Mouse (Mus musculus) liver, embryonic 11.5 days (tissue): ENCODE measurements at regions not wholly inside any gene's neighbourhood (a gene's known extent, or its start where the extent isn't known, plus 50 kb on each side); places are given as distances from the start of the nearest gene placed in this dataset.

ENCODE experiments used
- ATAC-seq: fragments of 200-750 bp; cut with Nextera tagmentation; replicated peaks from 2 replicates; pipeline ENCODE4 v1.8.0; 2017; ENCODE audit warnings: moderate number of reproducible peaks, mild to moderate bottlenecking, moderate TSS enrichment, moderate library complexity; ENCODE audit not compliant: low FRiP score
- DNase-seq: peaks from one replicate; pipeline ENCODE4 v3.0.0-alpha.2; 2017; ENCODE audit warnings: low spot score
- H3K27ac ChIP-seq: fragments of 300-500 bp; sonication (generic); 2 replicates; pipeline ENCODE4 v1.5.1; 2014; ENCODE audit warnings: mild to moderate bottlenecking, low read depth, low read length, control low read depth
- H3K27me3 ChIP-seq: fragments of 300-500 bp; sonication (generic); replicated peaks from 2 replicates; pipeline ENCODE4 v1.6.1; 2014; ENCODE audit warnings: low read length, mixed read lengths; ENCODE audit not compliant: control insufficient read depth, insufficient read depth
- H3K36me3 ChIP-seq: fragments of 300-500 bp; sonication (generic); 2 replicates; pipeline ENCODE4 v1.6.1; 2014; ENCODE audit warnings: mild to moderate bottlenecking, low read length, moderate library complexity, mixed read lengths; ENCODE audit not compliant: control insufficient read depth, insufficient read depth
- H3K4me1 ChIP-seq: fragments of 300-500 bp; sonication (generic); replicated peaks from 2 replicates; pipeline ENCODE4 v1.6.1; 2014; ENCODE audit warnings: low read length, mixed read lengths; ENCODE audit not compliant: control insufficient read depth, insufficient read depth
- H3K4me2 ChIP-seq: fragments of 300-500 bp; sonication (generic); 2 replicates; pipeline ENCODE4 v1.6.1; 2014; ENCODE audit warnings: mild to moderate bottlenecking, control low read depth, moderate library complexity
- H3K4me3 ChIP-seq: fragments of 300-500 bp; sonication (generic); 2 replicates; pipeline ENCODE4 v1.5.1; 2014; ENCODE audit warnings: low read depth, low read length, control low read depth
- H3K9ac ChIP-seq: fragments of 300-500 bp; sonication (generic); 2 replicates; pipeline ENCODE4 v1.6.1; 2014; ENCODE audit warnings: low read depth, low read length, control low read depth
- H3K9me3 ChIP-seq: fragments of 300-500 bp; sonication (generic); 2 replicates; pipeline ENCODE4 v1.6.1; 2016; ENCODE audit warnings: low read length, inconsistent platforms, mixed read lengths; ENCODE audit not compliant: control insufficient read depth
- WGBS: fragments of 180-500 bp; shearing (Covaris S2); extraction: QIAGEN DNeasy Blood & Tissue Kit; methylation state at CpG from one replicate; pipeline ENCODE4 v1.1.7; 2014; 5-methylcytosine and 5-hydroxymethylcytosine counted together

GRCm38 (mm10) chr19:26548562-26549270 lies 56.1 kb upstream of the Smarca2 start:
- Histone ChIP-seq H3K4me2 (no peak overlapping the region), H3K36me3 (no peaks in the 10 kb centered on the region), H3K9me3 (no peaks in the 10 kb centered on the region), H3K27me3 (no peaks in the 10 kb centered on the region), H3K4me3 (no peak overlapping the region), H3K4me1 (no peaks in the 10 kb centered on the region), H3K27ac (no peak overlapping the region), H3K9ac (no peak overlapping the region)
- DNase-seq: no peak
- 85% methylated on average over 14 of the region's 14 CpGs for WGBS
- ATAC-seq: no peak

- DNase-seq: no peak
- ATAC-seq: no peak
These were observed 54.6 kb upstream of the Smarca2 start for GRCm38 (mm10) chr19:26550299-26550698.

More at GRCm38 (mm10) chr19:26550299-26550698, 54.6 kb upstream of the Smarca2 start:
- no peaks in the 10 kb centered on the region for H3K36me3 ChIP-seq
- WGBS: 55% methylated on average over 5 of the region's 5 CpGs
- no peaks in the 10 kb centered on the region for H3K9me3 ChIP-seq
- H3K27me3 ChIP-seq: no peaks in the 10 kb centered on the region
- no peak overlapping the region for H3K9ac ChIP-seq
- no peaks in the 10 kb centered on the region for H3K4me1 ChIP-seq
- H3K27ac ChIP-seq: no peak overlapping the region
- no peak overlapping the region for H3K4me2 ChIP-seq
- H3K4me3 ChIP-seq: no peak overlapping the region
